Mouse (Mus musculus) liver, embryonic 14.5 days (tissue): ENCODE measurements at regions not wholly inside any gene's neighbourhood (a gene's known extent, or its start where the extent isn't known, plus 50 kb on each side); places are given as distances from the start of the nearest gene placed in this dataset.

Experiments used
- CTCF ChIP-seq: IDR thresholded peaks from 2 replicates; pipeline ENCODE4 v1.5.1; 2016; ENCODE audit warnings: antibody characterized with exemption, low read depth, control low read depth
- EP300 ChIP-seq: IDR thresholded peaks from 2 replicates; pipeline ENCODE4 v1.6.1; 2016; ENCODE audit warnings: antibody characterized with exemption, low read depth

DNA sequence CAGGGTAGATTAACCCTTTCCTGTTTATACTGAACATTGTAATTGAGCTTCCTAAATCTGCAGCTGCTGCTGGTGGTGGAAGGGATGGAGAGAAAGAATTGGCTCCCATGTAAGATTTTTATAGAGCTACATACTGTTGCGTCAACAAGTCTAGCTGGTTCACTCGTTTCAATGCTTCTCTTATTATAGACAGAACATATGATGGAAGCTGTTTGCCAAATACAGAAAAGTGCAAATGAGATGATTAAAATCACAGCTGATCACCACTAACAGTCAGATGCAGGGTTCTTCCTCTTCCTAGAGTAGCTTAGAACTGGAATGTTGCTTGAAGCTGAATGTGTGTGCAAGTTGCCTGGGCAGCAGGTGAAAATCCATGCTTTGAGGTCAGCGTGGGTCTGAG is 152.8 kb downstream of the Ackr3 start:
- TF ChIP-seq CTCF (no peak), EP300 (no peak)
